Mouse (Mus musculus): ENCODE measurements at regions not wholly inside any gene's neighbourhood (a gene's known extent, or its start where the extent isn't known, plus 50 kb on each side); places are given as distances from the start of the nearest gene placed in this dataset.

- no peak for DNase-seq (ENCODE audit: low spot score in 2 of 2)
Observed at GRCm38 (mm10) chr3:155470742-155471141, 377.5 kb downstream of the Lrriq3 start.

- no peak for DNase-seq (ENCODE audit: low spot score in 2 of 2)
Observed at GRCm38 (mm10) chr3:155485487-155485886, 392.3 kb downstream of the Lrriq3 start.

GRCm38 (mm10) chr3:155487877-155488537 lies 394.8 kb downstream of the Lrriq3 start:
- DNase-seq (ENCODE audit: low spot score in 2 of 2) = no peak

DNA sequence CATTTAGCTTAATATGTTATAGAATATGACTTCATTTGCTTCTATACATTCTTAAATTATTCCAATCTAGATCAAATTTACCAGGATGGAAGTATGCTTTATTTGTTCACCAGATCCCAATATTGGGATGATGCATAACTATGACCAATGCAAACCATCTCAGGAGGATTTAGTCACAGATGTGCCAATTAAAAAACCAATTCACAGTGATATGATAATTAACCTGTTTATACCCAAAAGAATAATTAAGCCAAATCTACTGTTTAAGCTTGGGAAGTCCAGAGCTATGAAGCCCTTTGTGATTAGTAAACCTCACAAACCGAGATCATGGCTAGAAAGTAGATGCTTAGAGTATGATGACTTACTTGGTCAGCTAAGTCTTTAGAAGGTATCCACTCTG lies 397.4 kb downstream of the Lrriq3 start:
- no peak for DNase-seq (ENCODE audit: low spot score in 2 of 2)

DNA sequence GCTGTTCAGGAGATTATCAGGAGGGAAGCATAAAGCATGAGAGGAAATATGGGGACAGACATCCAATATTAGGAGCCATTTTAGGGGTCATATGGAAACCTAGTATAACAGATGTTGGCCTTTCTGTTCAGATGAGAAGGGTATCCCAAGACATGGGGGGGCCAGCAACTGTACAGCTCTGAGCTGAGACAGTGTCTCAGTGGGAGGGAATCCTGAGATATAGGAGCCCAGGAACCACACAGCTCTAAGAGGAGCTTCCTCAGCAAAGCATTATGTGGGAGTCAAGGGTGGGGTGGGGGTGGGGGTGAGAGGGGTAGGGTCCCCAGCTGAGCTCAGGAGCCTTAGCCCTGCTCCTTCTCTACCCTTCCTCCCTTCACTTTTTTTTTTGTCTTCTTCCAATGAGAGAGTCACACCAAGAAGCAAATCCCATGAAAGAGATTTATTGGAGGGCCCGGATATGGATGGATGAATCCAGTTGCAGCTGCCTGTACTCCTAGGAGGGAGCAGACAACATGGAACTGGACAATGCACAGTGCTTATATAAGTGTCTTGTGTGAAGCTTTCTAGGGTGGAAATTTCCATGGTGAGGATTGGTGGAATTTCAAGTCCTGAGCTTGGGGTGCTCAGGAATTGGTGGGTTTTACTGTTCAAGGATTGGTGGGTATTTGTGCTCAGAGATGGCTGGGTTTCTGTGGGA lies 417.1 kb downstream of the Lrriq3 start:
- DNase-seq (ENCODE audit: low spot score in 2 of 2) = no peak

DNA sequence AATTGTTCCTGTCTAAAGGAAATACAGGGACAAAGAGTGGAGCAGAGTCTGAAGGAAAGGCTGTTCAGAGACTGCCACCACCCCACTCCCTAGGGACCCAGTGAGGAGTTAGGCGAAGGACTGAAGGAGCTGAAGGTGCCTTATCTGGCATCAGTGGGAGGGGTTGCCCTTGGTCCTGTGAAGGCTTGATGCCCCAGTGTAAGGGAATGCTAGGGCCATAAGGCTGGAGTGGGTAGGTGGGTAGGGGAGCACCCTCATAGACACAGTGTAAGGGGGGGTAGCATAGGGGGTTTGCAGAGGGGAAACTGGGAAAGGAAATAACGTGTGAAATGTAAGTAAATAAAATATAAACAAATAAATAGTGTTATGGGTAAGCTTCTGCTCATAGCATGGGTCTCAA lies 420.7 kb downstream of the Lrriq3 start:
- DNase-seq (ENCODE audit: low spot score in 2 of 2) = no peak

DNA sequence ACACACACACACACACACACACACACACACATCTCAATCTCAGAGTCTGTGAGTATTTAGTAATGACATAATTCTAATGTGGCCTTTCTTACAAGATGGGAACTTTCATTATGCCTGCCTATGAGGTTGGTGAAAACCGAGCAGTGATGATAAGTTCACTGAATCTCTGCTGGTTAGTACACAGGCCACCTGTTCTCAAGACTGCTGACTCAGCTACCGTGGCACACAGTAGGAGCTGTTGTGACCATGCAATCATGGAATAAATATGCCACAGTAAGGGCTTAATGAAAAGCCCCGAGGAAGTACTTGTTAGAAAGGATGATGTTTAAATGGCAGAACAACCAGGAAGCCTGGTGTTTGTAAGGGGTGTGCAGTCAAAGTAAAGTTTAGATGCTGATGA lies 436.1 kb downstream of the Lrriq3 start:
- DNase-seq (ENCODE audit: low spot score in 2 of 2) = no peak

GRCm38 (mm10) chr3:155530811-155531210 lies 437.6 kb downstream of the Lrriq3 start:
- no peak for DNase-seq (ENCODE audit: low spot score in 2 of 2)

DNA sequence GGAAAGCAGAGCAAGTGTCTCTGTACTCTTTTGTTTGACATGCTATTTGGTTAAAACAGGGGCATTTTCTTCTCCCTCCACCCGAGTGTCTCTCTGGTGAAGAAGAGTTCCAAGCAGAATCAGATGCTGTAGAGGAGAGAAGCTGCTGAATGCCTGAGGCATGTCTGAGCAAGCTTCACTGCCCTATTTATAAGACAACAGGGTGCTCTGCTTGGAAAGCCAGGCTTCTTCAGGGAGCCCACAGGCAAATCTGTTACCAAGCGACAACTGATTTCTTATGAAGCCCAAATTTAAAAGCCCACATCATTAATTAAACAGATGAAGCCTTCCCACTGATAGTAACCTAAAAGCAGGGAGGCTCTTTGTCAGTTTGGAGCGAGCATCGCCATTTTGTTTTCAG lies 438.8 kb downstream of the Lrriq3 start:
- no peak for DNase-seq (ENCODE audit: low spot score in 2 of 2)

DNA sequence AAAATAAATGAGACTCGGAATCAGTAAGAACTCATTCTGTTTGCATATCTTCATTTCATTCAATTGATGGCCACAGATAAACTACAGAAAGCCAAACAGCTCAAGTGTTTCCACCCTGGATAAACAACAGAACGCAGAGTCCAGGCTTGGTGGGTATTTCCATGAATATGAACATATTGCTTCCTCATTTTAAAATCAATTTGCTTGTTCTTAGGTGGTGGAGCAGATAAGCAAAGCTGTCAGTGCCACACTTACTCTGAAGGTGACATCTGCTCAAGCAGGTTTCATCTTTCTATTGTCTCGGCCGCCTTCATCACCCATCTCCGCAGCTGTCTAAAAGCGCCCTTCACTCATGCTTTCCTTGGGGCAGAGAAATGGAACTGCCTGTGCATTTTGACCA lies 455.0 kb downstream of the Lrriq3 start:
- no peak for DNase-seq (ENCODE audit: low spot score in 2 of 2)

GRCm38 (mm10) chr3:155577111-155577510 lies 483.9 kb downstream of the Lrriq3 start:
- DNase-seq (ENCODE audit: low spot score in 2 of 2) = no peak

GRCm38 (mm10) chr3:155604001-155604400 lies 510.8 kb downstream of the Lrriq3 start:
- no peak for DNase-seq (ENCODE audit: low spot score in 2 of 2)

All from left cerebral cortex, adult 8-10 months (tissue).